Mouse (Mus musculus) layer of hippocampus, postnatal 25 days (tissue): Measurements from ENCODE around the gene Prss30. TPM values are rescaled to one million over a fixed set of nuclear protein-coding genes. Genes with fewer than 3 reads are reported as not detected.
A peak's percentile ranks its signal among the peaks of the same experiment; 100 is the strongest.
"Not testable (repeated sequence)": the region's sequence is repeated elsewhere in the genome, so short reads cannot be mapped to it uniquely, and the experiment has no call there.

ENCODE experiments used
- DNase-seq, 2 experiments: peaks; one replicate each; pipeline ENCODE4 v3.0.0; 2022; ENCODE audit warnings: mixed read lengths in 2 of 2, low spot score in 1 of 2; ENCODE audit errors: extremely low spot score in 1 of 2
- total RNA-seq, 2 experiments: library from RNA; stranded (reverse); gene quantifications; 2 replicates each; pipeline ENCODE4 v1.2.3; 2021

Gene Prss30
- total RNA-seq, 2 experiments from 2014 or later = 0.23 TPM; not detected in 1

GRCm38 (mm10) chr17:23992789-23993553 is 12.6 kb upstream of the Prss30 start:
- DNase-seq = no peak

GRCm38 (mm10) chr17:23989802-23990201 is 9.4 kb upstream of the Prss30 start:
- DNase-seq = peak in 1 of 2 experiments; percentile 18

DNA sequence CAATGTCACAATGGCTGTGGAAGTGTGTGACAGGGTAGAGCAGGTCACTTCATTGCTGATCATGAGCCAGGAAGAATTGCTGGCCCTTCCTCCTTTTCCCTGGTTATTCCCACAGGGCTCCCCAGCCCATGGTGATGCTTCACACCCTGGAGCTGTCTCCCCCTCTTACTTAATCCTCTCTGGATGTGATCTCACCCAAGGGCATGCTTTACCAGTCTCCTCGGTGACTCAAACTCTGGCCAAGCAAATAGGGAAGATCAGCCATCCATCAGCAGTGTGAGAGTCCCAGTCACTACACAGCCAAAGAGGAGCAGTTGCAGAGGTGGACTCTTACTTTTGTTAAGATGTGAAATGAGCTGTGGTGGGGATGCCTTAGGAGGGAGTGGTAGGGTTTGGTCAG is 4.6 kb upstream of the Prss30 start:
- no peak for DNase-seq

GRCm38 (mm10) chr17:23982912-23983311 is 2.5 kb upstream of the Prss30 start:
- no peak for DNase-seq

GRCm38 (mm10) chr17:23979471-23979870 is 895 bp downstream of the Prss30 start:
- DNase-seq = no peak

DNA sequence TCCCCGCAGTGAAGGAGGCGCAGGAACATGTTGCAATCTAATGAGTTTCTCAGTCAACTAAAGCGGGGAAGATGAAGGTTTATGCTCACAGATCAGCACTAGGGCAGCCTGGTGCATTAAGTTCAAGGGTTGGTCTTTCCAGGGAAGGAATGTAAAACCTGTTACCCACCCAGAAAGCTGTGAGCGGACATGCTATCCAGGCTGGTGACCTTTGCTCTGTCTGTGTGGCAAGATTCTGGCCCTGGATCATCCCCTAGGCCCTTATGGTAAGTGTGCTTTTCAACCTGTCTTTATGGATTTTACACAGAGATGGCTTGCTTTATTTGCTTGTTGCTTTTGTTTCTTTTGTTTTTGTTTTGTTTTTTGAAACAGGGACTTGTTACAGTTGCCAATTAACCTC is 3.7 kb downstream of the Prss30 start:
- DNase-seq = no peak

GRCm38 (mm10) chr17:23971315-23971714 is 9.1 kb downstream of the Prss30 start:
- no peak for DNase-seq

- peak; percentile 67 to 88 for DNase-seq
These were observed 11.1 kb downstream of the Prss30 start for GRCm38 (mm10) chr17:23969231-23969630.

- DNase-seq = no peak
These were observed 11.6 kb downstream of the Prss30 start for GRCm38 (mm10) chr17:23968780-23969179.

- no peak for DNase-seq
These were observed 13.5 kb downstream of the Prss30 start for GRCm38 (mm10) chr17:23966658-23967401.

DNA sequence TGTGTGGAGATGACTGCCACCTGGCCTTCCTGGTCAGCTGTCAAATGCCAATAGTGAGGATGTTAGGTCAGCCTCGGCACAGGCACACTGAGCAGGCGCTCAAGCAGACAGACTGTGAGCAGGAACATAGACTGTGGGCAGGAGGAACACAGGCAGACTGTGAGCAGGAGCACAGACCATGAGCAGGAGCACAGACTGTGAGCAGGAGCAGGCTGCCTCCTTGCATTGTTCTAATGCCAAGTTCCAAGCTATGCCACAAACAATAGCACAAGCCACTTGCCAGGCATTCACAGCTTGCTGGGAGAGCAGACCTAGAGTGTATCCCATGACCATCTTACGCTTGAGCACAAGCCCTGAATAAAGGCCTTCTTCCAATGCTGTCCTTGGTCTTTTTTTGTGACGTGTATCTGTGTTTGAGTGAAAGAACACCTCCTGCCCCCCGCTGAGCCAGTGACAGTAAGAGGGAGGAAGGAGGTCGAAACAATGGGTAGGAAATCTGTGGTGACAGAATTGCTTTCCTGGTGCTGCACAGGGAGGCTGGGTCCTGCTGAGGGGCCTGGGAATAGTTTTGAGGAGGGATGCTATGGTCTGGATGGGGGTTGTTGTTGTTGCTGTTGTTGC is 14.5 kb downstream of the Prss30 start:
- peak in 1 of 2 experiments; percentile 14 for DNase-seq

DNA sequence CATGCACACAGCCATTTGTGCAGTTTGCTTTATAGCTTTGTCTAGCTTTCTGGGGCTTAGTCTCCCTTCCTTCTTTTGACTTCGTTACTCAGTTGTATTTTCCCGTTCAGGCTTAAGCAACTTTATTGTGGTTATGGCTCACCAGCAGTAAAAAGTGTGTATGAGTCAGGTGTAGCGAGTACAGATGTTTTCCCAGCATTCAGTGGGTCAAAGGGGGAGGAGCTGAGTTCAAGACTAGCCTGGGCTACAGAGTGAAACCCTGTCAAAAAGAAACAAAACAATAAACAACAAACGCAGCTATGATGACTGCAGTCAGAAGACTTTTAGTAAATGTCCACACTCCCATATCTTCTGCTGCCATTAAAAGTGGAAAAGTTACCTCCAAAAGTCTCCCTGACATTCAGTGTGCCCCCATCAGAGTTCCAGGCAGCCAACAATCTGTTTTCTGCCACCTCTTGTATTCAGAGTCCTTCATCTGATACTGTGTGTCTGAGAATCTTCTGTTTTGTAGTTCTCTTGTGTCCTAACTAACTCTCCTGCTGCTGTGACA is 18.7 kb downstream of the Prss30 start:
- DNase-seq = no peak

DNA sequence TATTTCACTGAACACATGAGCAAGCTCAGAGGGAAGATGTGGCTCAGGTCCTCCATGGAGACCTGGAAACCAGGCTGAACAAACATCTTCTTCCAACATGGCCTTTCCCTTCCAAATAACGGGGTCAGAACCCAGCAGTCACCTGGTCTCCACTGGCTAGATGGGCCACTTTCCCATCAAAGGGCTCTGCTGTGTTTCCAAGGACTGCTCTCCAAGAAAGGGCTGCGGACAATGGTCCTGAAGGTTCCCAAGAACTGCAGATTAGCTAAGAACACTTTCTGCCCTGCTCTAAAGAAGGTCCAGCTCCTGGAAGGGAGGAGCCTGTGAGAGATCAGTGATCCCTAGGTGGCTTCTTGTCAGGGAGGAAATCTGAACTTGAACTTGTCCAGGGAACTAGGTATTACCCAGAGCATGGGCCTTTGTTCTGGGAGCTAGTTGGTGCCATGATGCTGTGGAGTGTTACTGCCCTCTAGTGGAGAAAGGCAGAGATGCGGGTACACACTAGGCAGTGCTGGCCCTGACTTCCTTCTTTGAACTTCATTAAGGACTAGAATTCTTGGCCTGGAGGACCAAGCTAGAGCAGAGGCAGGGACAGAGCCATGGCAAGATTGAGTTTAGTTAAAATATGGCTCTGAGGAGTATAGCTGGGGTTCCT is 20.2 kb downstream of the Prss30 start:
- peak; percentile 71 to 84 for DNase-seq

GRCm38 (mm10) chr17:23955174-23955573 is 25.2 kb downstream of the Prss30 start, which contains the start of gene Sbpl:
Gene Sbpl, minus strand, starts transcription at chr17:23955274.
- no peak for DNase-seq

- not testable (repeated sequence) for DNase-seq
These were observed 29.5 kb downstream of the Prss30 start for GRCm38 (mm10) chr17:23950828-23951227.

DNA sequence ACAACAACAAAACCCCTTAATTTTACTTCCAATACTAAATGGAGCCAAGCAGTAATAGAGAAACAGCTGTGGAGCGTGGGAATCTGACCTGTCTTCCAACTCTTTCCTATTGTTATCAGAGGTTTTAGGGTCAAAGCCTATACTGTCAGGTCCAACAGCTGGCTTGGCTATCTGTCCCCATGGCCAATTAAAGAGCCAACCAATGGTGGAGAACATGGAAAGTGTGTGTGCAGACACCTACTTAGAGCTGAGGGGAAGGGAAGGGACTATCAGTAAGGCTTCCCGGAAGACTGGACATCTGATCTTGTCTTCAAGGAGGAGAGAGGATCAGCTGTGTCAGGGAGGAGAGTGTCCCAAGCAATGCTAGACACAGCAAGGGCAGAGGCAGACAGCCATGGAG is 31.3 kb downstream of the Prss30 start:
- DNase-seq = no peak

DNA sequence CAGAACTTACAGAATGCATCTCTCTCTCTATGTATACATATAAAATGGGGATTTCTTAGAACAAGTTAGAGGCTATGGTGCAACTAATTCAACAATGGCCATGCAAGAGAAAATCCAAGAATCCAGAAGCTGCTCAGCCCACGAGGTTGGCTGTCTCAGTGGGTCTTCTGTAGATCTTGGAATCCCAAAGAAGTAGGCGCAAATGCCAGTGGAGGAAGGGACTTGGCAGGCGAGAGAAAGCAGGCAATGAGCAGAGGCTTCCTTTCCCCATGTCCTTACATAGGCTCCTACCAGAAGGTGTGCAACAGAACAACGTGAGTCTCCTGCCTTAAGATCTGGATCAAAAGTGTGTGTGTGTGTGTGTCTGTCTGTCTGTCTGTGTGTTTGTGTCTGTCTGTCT is 32.9 kb downstream of the Prss30 start:
- not testable (repeated sequence) for DNase-seq

DNA sequence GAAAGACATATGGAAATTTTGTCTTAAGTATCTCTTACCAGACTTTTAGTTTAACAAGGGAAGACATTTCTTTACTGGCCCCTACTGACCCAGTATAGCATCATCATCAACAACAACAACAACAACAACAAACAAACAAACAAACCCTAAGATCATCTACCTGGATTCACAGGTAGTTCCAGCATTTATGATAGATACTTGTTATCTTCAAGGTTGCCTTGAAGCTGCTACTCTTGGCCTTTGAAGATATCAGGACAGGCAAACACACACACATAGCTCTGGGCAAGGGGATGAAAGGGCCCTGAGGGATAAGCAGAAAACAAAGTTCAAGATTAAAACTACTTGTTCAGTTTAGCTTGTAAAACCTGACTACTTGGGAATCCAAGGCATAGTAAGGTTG is 39.0 kb downstream of the Prss30 start, which contains the start of gene Sbp:
Gene Sbp, plus strand, starts transcription at position 301 of the 400 bp plus-strand sequence.
- no peak for DNase-seq

GRCm38 (mm10) chr17:23931157-23931556 is 49.2 kb downstream of the Prss30 start:
- no peak for DNase-seq

- peak; percentile 38 to 40 for DNase-seq
These were observed 55.3 kb downstream of the Prss30 start for GRCm38 (mm10) chr17:23925090-23925493.
